Mouse (Mus musculus): Measurements from ENCODE around the gene Sox11.

Gene Sox11

DNA sequence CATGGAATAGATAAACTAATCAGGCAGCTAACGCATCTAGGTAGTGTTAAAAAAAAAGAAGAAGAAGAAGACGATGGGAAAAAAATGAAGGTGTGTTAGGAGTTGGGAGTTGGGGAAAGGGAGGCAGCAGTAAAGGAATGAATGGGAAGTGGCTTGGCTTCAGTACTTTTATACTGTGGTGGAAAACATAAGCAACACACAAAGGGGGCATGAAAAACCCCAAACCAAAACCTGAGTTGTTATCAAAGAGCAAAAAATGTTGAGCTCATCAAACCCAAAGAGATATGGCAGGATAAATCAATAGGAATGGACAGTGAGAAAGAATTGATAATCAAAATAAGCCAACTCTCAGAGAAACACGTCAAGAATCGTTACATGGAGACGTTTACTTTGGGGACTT, 5.6 kb downstream of the Sox11 start:
- DNase-seq (ENCODE audit: extremely low spot score, low spot score) = no peak

DNA sequence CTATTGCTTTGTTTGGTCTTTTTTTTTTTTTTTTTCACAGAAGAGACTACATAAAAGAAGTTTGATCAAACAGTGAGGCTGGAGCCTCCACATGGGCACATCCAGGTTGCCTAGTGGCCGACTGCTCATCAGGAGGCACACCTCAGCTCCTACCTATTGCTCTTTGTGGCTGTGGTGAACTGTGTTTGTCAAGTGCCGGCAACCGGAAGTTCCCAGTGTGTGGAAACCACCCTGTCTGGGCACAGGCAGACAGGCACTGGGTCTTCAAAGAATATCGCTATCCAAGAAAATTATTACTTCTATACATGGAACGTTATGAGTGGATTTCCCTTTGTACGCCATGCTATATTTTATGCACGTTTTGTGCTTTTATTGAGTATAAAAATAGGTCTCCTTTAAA, 6.0 kb downstream of the Sox11 start:
- DNase-seq (ENCODE audit: extremely low spot score, low spot score) = no peak

DNA sequence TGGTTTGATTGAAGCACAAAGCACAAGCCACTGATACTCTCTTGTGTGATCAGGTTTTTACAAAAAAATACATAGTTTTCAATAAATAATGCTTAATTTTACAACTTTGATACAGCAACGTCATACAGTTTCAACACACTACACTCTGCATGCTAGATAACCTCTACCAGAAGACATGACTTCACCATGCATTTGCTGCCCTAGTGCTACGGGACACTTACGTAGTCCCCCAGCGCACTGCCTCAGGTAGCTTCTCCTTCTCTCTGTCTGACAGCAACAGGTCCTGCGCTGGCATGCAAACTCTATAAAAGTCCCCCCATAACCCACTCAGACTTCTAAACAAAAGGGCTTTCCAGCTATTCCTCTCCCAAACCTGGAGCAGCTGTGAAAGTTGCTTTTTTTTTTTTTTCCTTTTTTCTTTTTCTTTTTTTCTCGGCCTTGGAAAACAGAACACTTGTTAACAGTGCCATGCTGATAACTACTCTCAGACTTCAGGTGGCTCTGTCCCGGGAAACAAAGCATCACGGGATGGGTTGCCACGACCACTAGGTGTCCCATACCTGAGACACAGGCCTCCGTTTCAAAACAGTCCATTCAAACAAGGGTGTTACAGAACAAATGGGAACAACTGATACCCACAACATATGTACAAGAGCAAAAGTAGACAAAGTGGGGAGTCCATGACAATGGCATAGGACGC, 6.9 kb downstream of the Sox11 start:
- no peak for DNase-seq (ENCODE audit: extremely low spot score, low spot score)

DNA sequence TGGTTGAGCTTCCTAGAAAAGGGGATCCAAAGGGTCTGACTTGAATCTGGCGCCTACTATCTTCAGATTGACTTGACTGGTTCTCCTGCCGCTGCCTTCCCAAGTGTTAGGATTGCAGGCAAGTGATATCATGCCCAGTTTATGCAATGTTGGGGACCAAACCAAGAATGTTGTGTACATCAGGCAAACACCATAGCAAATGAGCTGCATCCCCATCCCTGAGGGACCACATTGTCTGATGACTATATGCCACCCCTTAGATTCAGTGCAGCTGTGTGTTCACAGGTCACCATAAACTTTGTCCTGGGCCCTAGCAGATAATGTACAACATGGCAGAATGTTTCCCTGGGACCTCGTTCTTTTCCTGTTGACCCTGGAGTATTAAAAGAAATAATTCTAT, 8.8 kb downstream of the Sox11 start:
- DNase-seq (ENCODE audit: extremely low spot score, low spot score) = no peak

DNA sequence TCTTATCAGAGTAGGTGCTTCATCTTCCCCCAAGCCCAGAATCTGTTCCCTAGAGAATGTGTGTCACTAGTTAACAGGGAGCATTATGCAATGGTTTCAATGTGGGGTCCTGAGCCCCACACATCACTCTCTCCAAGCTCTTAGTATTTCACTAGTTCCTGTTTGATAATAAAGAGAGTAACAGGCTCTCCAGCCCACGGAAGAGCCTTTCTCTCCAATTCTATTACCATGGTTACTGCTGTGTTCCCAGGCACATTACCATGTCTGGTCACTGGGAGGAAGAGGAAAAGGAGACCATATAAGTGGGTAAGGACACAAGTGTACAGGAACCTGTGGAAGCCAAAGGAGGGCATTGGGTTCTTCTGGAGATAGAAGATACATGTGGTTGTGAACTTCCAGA, 19.0 kb downstream of the Sox11 start:
- DNase-seq (ENCODE audit: extremely low spot score, low spot score) = no peak

DNA sequence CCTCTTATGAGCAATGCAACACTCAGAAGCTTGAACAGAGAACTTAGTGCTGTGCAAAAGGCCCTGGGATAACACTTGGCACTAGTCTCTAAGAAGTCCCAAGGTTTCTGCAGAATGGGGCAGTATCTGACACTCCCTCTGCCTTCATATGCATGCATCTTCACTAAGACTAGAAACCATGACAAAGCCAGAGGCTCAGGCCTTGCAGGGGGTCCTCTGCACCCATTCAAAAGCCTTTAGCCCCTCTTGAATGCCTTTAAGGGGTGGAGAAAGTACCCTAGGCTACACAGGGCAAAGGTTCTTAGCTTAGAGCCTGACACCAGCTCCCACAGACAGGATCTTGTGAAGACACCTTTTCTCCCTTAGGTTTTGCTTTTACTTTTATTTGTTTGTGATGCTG, 21.7 kb downstream of the Sox11 start:
- no peak for DNase-seq (ENCODE audit: extremely low spot score, low spot score)

DNA sequence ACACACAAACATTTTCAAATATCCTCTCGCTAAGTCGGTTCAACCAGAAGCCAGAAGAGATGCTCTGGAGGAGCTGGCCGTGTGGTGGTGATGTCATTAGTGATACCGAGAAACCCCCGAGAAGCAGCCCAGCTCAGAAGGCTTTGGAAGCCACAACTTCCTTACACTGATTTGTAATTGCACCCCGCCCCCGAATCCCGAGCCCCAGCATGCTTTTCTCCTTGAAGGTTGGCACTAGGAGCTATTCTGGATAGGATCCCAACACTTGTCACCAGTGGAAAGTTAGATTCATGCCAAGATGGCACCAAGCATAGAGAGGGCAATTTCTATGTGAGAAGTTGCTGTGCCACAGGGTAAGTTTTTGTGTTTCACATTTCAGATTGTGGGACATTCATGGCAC, 29.4 kb downstream of the Sox11 start:
- no peak for DNase-seq (ENCODE audit: extremely low spot score, low spot score)

DNA sequence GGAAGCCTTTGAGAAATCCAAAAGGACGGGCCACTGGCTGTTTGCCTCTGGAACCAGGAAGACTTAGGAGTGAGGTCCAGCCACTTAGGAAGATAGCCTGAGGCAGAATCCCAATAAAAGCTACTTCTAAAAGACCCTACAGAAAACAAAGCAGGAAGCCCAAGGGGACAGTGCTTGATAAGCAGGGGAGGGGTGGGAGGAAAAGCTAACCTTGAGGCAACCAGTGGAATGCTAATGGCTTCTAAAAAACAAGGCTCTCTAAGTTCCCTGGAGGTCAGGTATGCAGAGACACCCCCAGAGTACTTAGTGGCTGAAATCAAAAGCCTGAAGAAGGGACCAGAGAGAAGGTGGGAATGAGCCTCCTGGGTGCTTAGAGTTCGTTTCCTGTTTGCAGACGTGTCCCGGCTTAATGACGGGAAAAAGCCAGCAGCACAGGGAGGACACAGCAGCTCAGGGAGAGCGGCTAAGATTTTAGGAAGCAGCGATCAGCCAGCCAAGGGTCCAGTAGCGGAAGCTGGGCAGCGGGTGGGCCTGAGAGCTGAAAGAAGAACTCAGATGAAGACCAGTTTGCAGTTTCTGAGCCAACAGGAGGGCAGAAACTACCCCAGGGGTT, 30.4 kb downstream of the Sox11 start:
- DNase-seq (ENCODE audit: extremely low spot score, low spot score) = peak; percentile 28

DNA sequence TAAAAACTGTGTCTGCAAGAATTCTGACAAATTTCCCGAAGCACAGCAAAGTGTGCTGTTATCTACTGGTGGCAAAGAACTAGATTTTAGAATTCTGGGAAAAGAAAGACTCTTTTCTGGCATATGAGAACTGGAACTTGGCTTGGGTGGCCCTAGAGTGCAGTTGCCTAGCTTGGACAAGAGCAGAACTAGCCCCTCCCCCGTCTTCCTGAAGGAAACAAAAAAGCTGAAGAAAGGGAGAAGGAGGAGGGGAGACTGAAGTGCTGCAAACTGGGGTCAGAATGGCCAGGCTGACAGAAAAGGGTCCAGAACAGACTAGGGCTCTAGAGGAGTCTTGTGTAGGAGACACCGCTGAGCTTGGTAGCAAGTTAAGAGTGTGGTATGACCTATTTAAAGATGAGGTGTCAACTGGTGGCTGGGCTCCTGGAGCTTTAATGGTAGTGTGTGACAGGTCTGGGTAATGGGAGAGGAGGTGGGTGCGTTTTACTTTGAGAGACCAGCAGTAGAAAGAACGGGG, 31.0 kb downstream of the Sox11 start:
- no peak for DNase-seq (ENCODE audit: extremely low spot score, low spot score)

DNA sequence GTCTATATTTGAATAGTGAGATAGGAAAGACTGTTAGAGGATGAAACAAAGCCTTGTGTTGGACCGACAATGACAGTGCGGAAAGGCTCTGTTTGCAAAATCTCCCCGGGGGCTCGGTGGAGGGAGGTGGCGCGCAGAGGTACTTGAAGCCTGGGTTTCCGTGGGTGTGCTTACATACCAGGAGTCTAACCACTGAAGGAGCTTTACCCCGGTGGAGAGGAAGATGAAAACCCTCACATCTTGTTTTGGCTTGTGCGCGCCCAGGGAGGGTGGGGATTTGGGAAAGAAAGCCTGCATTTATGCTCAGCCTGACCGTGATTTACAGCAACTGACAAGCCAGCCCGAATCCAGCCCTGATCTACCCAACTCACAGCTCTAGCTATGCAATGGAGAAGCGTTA, 31.7 kb downstream of the Sox11 start:
- DNase-seq (ENCODE audit: extremely low spot score, low spot score) = no peak

DNA sequence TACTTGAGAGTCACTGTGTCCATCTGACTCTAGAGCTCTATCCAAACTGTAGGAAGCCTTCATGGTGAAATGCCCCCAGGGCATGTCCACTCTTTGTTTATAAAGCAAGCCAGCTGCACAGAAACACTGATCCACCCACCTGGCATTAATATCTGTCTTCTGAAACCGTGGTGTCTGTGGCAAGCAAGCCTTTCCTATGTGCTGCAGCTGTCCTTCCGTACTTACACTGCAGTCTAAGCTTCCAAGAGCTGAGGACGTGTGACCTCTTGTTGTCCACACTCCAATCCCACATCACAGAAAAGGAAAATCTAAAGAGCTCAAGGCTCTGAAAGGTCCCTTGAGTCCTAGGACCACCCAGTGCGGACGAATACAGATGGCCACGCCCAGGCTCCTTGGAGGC, 32.4 kb downstream of the Sox11 start:
- no peak for DNase-seq (ENCODE audit: extremely low spot score, low spot score)

DNA sequence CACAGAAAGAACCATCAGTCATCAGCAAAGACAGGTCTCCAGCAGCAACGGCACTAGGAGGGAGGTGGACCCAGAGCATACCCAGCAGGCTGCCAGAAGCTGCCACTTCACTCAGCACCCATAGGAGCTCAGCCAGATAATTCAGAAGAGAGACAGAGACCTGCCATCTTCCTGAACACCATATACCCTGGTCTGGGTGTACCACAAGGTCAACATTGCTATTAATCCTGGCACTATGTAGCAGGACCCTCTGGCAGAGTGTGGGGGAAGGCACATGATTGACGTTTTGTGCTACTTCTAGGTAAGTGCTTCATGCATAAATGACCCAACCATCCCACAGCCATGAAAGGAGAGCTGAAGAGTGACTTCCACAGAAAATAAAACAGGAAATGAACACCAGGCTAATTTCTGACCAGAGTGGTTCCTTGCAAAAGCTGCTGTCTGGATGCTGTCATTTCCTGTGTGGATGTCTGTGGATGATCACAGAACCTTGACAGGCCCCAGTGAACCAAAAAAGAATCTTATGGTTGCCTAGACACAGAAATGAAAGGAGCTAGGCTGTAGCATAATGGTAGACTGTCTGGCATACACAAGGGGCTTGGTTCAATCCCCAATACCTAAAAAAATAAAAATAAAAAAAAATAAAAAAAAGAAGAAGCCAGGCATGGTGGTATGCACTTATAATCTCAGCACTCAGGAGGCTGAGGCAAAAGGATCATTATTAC, 37.5 kb downstream of the Sox11 start:
- DNase-seq (ENCODE audit: extremely low spot score, low spot score) = no peak

DNA sequence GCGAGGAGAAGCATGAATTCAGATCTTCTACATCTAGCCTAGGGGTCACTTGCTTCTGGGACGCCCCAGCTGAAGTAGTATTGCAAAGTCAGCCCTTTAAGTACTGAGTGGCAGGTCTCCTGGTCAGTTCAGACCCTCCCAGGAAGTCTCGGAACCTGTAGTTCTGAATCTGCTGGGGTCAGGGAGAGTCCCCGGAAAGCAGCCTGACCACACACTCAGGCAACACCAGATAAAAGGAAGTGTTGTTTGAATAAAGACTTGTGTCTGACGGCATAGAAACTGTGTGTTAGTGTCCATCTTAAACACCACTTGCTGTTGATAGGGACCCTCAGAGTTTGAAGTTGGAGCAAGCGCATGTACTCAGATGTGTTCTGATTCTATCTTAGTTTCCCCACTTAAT, 39.2 kb downstream of the Sox11 start:
- no peak for DNase-seq (ENCODE audit: extremely low spot score, low spot score)

DNA sequence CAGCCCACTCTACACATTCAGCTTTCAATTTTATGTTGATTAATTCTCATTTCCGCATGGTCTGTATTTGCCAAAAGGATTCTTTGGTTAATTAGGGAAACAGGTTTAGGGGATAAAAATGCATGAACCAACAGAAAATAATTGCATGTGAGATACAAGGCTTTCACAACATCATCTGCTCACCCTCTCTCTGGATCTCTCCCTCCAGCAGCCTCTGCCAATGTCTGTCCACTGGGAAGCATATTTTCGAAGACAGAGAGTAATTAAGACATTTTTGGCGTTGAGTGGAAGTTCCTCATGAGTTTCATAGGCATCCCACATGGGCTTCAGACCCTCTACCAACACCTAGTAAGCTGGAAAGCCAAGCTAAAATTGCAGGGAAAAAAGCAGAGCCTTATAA, 43.7 kb downstream of the Sox11 start:
- DNase-seq (ENCODE audit: extremely low spot score, low spot score) = no peak

DNA sequence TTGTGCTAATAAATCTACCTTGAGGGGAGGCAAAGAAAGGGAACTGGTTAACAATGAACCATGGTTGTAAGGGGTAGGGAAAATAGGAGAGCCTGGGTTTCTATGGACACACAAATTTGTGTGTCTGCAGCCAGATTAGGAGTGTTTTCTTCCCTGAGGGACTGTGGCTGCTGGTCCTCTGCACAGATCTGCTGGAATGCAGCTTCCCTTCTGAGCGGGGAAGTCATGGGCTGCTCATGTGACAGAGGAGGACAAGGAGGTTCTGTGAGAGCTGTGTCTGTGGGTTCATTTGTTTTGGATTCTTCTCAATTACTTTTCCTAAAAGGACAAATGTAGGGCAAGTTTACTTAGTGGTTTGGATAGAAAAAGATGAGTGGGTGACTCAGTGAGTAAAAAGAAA, 48.2 kb downstream of the Sox11 start:
- DNase-seq (ENCODE audit: extremely low spot score, low spot score) = no peak

DNA sequence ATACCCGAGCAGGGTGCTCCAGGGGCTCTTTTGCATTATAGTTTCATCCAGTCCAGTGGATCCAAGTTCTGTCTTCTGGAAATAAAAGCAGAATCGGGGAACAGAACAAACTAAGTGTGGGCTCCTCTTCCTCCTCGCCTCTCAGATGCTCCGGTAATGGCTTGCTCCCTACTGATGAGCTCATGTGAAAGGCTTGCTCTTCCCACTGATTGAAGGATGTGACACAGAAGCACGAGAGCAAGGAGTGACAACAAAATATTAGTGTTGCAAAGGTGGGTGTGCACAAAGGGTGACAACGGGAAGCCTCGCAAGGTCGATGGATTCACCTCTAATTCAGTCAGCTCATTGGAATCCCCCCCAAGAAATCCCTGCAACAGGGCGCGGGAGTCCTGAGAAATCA, 48.6 kb downstream of the Sox11 start:
- DNase-seq (ENCODE audit: extremely low spot score, low spot score) = peak; percentile 23

DNA sequence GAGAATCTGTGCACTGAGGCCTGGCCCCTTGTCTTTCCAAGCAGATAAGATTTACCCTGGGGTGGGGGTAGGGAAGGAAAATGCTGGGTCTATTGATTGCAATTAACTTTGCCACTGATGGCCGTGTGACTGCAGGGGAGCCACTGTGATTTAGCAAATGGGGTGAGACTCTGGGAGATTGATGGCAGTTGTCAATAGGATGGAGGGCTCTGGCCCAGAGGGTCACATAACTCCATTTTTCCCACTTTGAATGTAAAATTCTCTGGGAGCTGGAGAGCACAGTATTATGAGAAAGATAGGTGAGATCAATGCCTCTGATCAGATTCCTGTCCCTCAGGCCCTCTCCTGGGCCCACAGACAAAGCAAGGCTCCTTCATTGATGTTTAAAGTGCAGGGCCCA, 49.2 kb downstream of the Sox11 start:
- DNase-seq (ENCODE audit: extremely low spot score, low spot score) = no peak
